Mouse (Mus musculus) forebrain, embryonic 15.5 days (tissue): ENCODE results near the gene Acad8. TPM values are rescaled to one million over a fixed set of nuclear protein-coding genes. Genes with fewer than 3 reads are reported as not detected.

Experiments used
- ATAC-seq: fragments of 200-750 bp; cut with Nextera tagmentation; replicated peaks from 2 replicates; pipeline ENCODE4 v1.8.0; 2017; ENCODE audit warnings: mild to moderate bottlenecking, moderate TSS enrichment, moderate library complexity
- H3K27ac ChIP-seq: fragments of 300-500 bp; sonication (generic); replicated peaks from 2 replicates; pipeline ENCODE4 v1.5.1; 2015; ENCODE audit warnings: mild to moderate bottlenecking, inconsistent platforms
- H3K27me3 ChIP-seq: fragments of 300-500 bp; sonication (generic); 2 replicates; pipeline ENCODE4 v1.6.1; 2015; ENCODE audit warnings: inconsistent platforms
- H3K36me3 ChIP-seq: fragments of 300-500 bp; sonication (generic); 2 replicates; pipeline ENCODE4 v1.6.1; 2015; ENCODE audit warnings: mild to moderate bottlenecking, inconsistent platforms
- H3K4me1 ChIP-seq: fragments of 300-500 bp; sonication (generic); 2 replicates; pipeline ENCODE4 v1.6.1; 2015; ENCODE audit warnings: inconsistent platforms
- H3K4me2 ChIP-seq: fragments of 300-500 bp; sonication (generic); replicated peaks from 2 replicates; pipeline ENCODE4 v1.6.1; 2015; ENCODE audit warnings: mild to moderate bottlenecking, inconsistent platforms
- H3K4me3 ChIP-seq: fragments of 300-500 bp; sonication (generic); 2 replicates; pipeline ENCODE4 v1.5.1; 2015; ENCODE audit warnings: mild to moderate bottlenecking, inconsistent platforms
- H3K9ac ChIP-seq: fragments of 300-500 bp; sonication (generic); replicated peaks from 2 replicates; pipeline ENCODE4 v1.6.1; 2015; ENCODE audit warnings: mild to moderate bottlenecking, inconsistent platforms
- H3K9me3 ChIP-seq: fragments of 300-500 bp; sonication (generic); 2 replicates; pipeline ENCODE4 v1.6.1; 2016; ENCODE audit warnings: inconsistent platforms
- WGBS: fragments of 180-500 bp; shearing (Covaris S2); methylation state at CpG from one replicate; pipeline ENCODE4 v1.1.7; 2015; ENCODE audit warnings: mixed read lengths; 5-methylcytosine and 5-hydroxymethylcytosine counted together
- polyA plus RNA-seq: library from polyadenylated mRNA; unstranded; fragments of >200 nt; fragmentation: Nextera tagmentation; extraction: Ambion mirVana; gene quantifications from 2 replicates; pipeline ENCODE4 v1.2.1, GENCODE M21; 2015

The Acad8 gene
- polyA plus RNA-seq, 1 experiment from 2014 or later = 50.5 TPM

DNA sequence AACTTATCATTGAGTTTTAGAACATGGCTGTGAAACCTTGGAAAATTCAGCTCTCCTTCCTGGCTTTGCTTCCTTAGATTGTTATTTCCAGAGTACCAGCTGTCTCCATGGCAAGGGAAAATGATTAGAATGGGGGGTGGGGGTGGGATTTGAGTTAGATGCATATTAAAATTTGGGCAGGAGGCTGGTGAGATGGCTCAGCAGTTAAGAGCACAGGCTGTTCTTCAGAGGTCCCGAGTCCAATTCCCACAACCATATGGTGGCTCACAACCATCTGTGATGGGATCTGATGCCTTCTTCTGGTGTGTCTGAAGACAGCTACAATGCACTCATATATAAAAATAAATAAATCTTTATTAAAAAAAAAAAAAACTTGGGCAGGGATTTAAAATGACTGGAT, 6.6 kb upstream of the Acad8 start:
- H3K36me3 ChIP-seq = peaks cover 58% of the 10 kb centered on the region
- no peak overlapping the region for H3K9ac ChIP-seq
- H3K27me3 ChIP-seq = no peaks in the 10 kb centered on the region
- WGBS = 71% methylated on average over 1 of the region's 1 CpGs
- H3K9me3 ChIP-seq = no peaks in the 10 kb centered on the region
- H3K4me1 ChIP-seq = peaks cover 20% of the 10 kb centered on the region
- peak; percentile 74 for ATAC-seq
- peak overlapping the region; percentile 78 for H3K27ac ChIP-seq
- H3K4me3 ChIP-seq = no peak overlapping the region
- H3K4me2 ChIP-seq = no peak overlapping the region

GRCm38 (mm10) chr9:27005231-27005630, 5.9 kb upstream of the Acad8 start:
- no peaks in the 10 kb centered on the region for H3K9me3 ChIP-seq
- H3K4me1 ChIP-seq = peaks cover 27% of the 10 kb centered on the region
- no peak overlapping the region for H3K9ac ChIP-seq
- no peak overlapping the region for H3K4me3 ChIP-seq
- no peaks in the 10 kb centered on the region for H3K27me3 ChIP-seq
- H3K27ac ChIP-seq = peak overlapping the region; percentile 78
- WGBS = 76% methylated on average over 3 of the region's 3 CpGs
- no peak overlapping the region for H3K4me2 ChIP-seq
- ATAC-seq = no peak
- peaks cover 53% of the 10 kb centered on the region for H3K36me3 ChIP-seq

- H3K27me3 ChIP-seq = no peaks in the 10 kb centered on the region
- H3K36me3 ChIP-seq = no peaks in the 10 kb centered on the region
- peak overlapping the region; percentile 80 for H3K9ac ChIP-seq
- H3K27ac ChIP-seq = peak overlapping the region; percentile 69
- peaks cover 28% of the 10 kb centered on the region for H3K4me1 ChIP-seq
- peak overlapping the region; percentile 83 for H3K4me3 ChIP-seq
- 3% methylated on average over 29 of the region's 29 CpGs for WGBS
- no peaks in the 10 kb centered on the region for H3K9me3 ChIP-seq
- ATAC-seq = no peak; the same call in 1 of the 2 replicates
- peak overlapping the region; percentile 74 for H3K4me2 ChIP-seq
Measured at GRCm38 (mm10) chr9:26998669-26999460, 501 bp downstream of the Acad8 start.

DNA sequence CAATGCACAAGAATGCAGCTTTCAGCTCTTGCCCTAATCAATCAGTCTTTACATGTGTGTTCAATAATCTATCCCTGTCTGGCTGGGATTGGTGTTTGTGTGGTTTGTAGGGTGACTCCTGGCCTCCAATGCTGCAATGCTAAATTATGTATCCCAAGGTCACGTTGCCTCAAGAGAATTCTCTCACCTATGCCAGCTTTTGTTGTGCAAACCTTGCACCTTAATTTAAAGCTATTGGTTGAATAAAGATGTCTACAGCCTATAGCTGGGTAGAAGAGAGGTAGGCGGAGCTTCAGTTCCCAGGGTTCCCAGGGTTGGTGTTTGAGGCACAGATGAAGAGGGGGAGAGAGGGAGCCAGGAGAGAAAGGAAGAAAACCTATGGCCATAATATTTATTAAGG, 1.9 kb downstream of the Acad8 start:
- H3K9me3 ChIP-seq = no peaks in the 10 kb centered on the region
- whole genome bisulfite sequencing = 94% methylated on average over 2 of the region's 2 CpGs
- no peak for ATAC-seq

DNA sequence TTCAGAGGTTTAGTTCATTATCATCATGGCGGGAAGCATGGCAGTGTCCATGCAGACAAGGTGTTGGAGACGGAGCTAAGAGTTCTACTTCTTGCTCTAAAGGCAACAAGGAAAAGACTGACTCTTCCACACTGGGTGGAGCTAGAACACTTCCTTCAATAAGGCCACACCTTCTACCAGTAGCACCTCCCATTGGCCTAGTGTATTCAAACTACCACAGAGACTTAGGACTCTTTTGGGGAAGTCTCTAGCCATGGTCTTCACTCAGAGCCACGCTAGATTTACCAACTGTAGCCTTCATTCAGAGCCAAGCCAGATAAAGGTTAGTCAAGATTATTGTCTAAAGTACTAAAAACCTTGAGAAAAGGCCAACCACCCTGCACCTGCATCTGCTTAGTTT, 2.3 kb downstream of the Acad8 start:
- no peak overlapping the region for H3K27ac ChIP-seq
- H3K4me3 ChIP-seq = no peak overlapping the region
- no peak overlapping the region for H3K4me2 ChIP-seq
- H3K4me1 ChIP-seq = peaks cover 28% of the 10 kb centered on the region
- H3K9ac ChIP-seq = no peak overlapping the region
- WGBS = 96% methylated on average over 3 of the region's 3 CpGs
- H3K9me3 ChIP-seq = no peaks in the 10 kb centered on the region
- ATAC-seq = no peak
- H3K36me3 ChIP-seq = no peaks in the 10 kb centered on the region
- no peaks in the 10 kb centered on the region for H3K27me3 ChIP-seq

More for the DNA sequence above, 1.9 kb downstream of the Acad8 start:
- Histone ChIP-seq H3K4me1 (peaks cover 28% of the 10 kb centered on the region), H3K4me2 (no peak overlapping the region), H3K27me3 (no peaks in the 10 kb centered on the region), H3K36me3 (no peaks in the 10 kb centered on the region), H3K27ac (no peak overlapping the region), H3K9ac (no peak overlapping the region), H3K4me3 (no peak overlapping the region)

DNA sequence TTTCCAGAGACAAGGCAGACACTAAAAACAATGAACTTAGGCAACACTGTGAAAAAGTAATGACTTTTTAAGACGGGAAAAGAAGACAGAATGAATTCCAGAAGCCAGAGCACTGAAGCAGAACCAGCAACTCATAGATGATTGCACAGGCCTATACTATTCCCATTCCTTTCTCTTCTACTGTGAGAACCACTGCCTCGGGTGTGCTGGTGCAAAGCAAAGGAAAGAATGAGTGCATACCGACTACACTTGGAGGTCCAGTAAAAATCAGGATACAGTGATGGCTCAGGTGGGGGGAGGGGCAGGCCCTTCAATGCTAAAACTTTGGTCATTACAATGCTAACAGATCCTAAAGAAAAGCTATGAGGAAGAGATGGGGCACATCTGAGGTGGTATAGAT, 5.5 kb downstream of the Acad8 start:
- Histone ChIP-seq H3K4me1 (peaks cover 9% of the 10 kb centered on the region), H3K36me3 (peaks cover 25% of the 10 kb centered on the region), H3K27ac (no peak overlapping the region), H3K27me3 (no peaks in the 10 kb centered on the region), H3K4me2 (no peak overlapping the region), H3K9me3 (no peaks in the 10 kb centered on the region), H3K4me3 (no peak overlapping the region), H3K9ac (no peak overlapping the region)
- ATAC-seq = no peak
- 83% methylated on average over 3 of the region's 3 CpGs for WGBS

- Histone ChIP-seq H3K9me3 (no peaks in the 10 kb centered on the region), H3K4me1 (peaks cover 3% of the 10 kb centered on the region), H3K4me3 (no peak overlapping the region), H3K27ac (no peak overlapping the region), H3K27me3 (no peaks in the 10 kb centered on the region), H3K4me2 (no peak overlapping the region), H3K36me3 (peaks cover 28% of the 10 kb centered on the region), H3K9ac (no peak overlapping the region)
- ATAC-seq = no peak
- WGBS = 66% methylated on average over 10 of the region's 10 CpGs
Measured at GRCm38 (mm10) chr9:26993118-26993517, 6.2 kb downstream of the Acad8 start.

- Histone ChIP-seq H3K27ac (no peak overlapping the region), H3K4me3 (no peak overlapping the region), H3K27me3 (no peaks in the 10 kb centered on the region), H3K4me1 (no peaks in the 10 kb centered on the region), H3K4me2 (no peak overlapping the region), H3K9me3 (no peaks in the 10 kb centered on the region), H3K36me3 (peaks cover 39% of the 10 kb centered on the region), H3K9ac (no peak overlapping the region)
- 98% methylated on average over 4 of the region's 4 CpGs for WGBS
- ATAC-seq = no peak
Measured at GRCm38 (mm10) chr9:26990181-26990580, 9.2 kb downstream of the Acad8 start.

DNA sequence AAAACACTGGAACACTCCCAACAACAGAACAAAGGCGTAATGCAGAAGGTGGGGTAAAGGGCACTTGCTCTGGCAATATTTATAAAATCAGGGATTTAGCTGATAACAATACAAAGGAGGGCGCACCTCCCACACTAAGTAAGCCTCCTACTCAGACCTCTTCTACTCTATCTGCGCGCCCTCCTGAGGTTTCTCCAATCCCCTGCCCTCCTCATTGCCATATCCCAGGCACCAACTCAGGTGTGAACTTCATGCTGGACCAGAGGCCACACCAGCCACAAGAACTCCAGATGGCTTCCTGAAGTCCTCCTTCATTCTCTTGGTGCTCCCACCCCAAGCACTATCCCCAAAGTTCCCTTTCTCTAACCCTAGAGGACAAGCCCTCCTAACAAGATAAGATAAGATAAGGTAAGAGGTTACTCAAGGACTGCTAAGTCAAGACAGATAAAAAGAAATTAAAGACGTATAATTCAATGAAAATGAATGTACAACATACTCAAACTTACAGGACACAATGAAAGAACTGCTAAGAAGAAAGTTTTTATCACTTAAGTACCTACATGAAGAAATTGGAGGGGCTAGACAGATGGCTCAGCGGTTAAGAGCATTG, 13.6 kb downstream of the Acad8 start:
- Histone ChIP-seq H3K36me3 (peaks cover 41% of the 10 kb centered on the region), H3K27ac (no peak overlapping the region), H3K9me3 (no peaks in the 10 kb centered on the region), H3K4me3 (no peak overlapping the region), H3K9ac (no peak overlapping the region), H3K4me2 (no peak overlapping the region), H3K4me1 (no peaks in the 10 kb centered on the region), H3K27me3 (no peaks in the 10 kb centered on the region)
- no peak for ATAC-seq
- WGBS = 96% methylated on average over 6 of the region's 6 CpGs

DNA sequence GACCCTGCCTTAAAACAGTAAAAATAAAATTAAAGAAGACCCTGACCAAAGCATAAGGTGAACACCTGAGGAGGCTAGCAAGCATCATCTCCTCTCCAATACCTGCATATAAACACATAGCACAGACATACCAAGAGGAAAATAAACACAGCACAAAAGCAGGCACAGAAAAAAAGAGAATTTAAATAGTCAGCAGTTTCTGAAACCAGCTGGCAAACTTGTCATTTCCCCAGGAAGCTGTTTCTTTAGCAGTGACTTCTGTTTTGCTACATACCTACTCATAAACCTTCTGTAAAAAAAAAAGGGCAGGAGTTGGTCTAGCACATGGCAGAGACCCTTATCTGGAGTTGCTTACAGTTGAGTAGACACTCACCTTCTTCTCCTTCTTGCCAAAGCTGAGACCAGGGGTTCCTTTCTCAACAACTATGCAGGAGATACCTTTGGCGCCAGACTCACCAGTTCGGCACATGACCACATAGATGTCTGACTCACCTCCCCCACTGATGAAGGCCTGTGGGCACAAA, 14.2 kb downstream of the Acad8 start:
- H3K4me1 ChIP-seq = no peaks in the 10 kb centered on the region
- ATAC-seq = no peak
- H3K4me3 ChIP-seq = no peak overlapping the region
- no peaks in the 10 kb centered on the region for H3K9me3 ChIP-seq
- no peaks in the 10 kb centered on the region for H3K27me3 ChIP-seq
- H3K36me3 ChIP-seq = peaks cover 39% of the 10 kb centered on the region
- H3K9ac ChIP-seq = no peak overlapping the region
- WGBS = 95% methylated on average over 2 of the region's 2 CpGs
- H3K4me2 ChIP-seq = no peak overlapping the region
- no peak overlapping the region for H3K27ac ChIP-seq

- Histone ChIP-seq H3K9ac (no peak overlapping the region), H3K4me3 (no peak overlapping the region), H3K27me3 (no peaks in the 10 kb centered on the region), H3K9me3 (no peaks in the 10 kb centered on the region), H3K4me2 (no peak overlapping the region), H3K27ac (no peak overlapping the region), H3K36me3 (peaks cover 42% of the 10 kb centered on the region), H3K4me1 (no peaks in the 10 kb centered on the region)
- WGBS = 84% methylated on average over 3 of the region's 3 CpGs
- no peak for ATAC-seq
Measured at GRCm38 (mm10) chr9:26978776-26979175, 20.6 kb downstream of the Acad8 start.

DNA sequence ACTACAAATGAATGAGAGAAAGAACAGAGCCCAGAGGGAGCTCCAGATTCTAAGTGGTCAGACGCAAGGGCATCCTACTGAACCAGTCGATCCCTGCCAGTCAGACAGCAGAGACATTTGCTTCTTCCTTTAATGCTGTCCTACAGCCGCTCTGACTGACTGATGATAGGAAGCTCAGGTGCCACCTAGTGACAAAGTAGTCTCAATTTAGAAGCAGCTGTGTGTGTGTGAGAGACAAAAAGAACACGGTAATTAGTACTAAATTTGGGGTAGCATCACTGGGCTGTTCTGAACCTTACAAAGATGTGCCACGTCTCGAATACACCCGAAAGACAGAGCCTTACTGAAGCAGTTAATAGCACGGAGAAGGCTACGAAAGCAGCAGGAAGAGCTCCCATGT, 21.6 kb downstream of the Acad8 start:
- H3K9me3 ChIP-seq = no peaks in the 10 kb centered on the region
- no peak overlapping the region for H3K9ac ChIP-seq
- H3K4me3 ChIP-seq = no peak overlapping the region
- H3K4me1 ChIP-seq = no peaks in the 10 kb centered on the region
- no peak for ATAC-seq
- H3K36me3 ChIP-seq = peaks cover 44% of the 10 kb centered on the region
- no peaks in the 10 kb centered on the region for H3K27me3 ChIP-seq
- no peak overlapping the region for H3K4me2 ChIP-seq
- H3K27ac ChIP-seq = no peak overlapping the region
- 91% methylated on average over 9 of the region's 9 CpGs for whole genome bisulfite sequencing
